Mouse (Mus musculus): ENCODE measurements around the gene Elp6. TPM values are rescaled to one million over a fixed set of nuclear protein-coding genes. Genes with fewer than 3 reads are reported as not detected.

The Elp6 gene
- polyA plus RNA-seq, 1 experiment = 21.0 TPM

GRCm38 (mm10) chr9:110268416-110268815 lies 36.6 kb upstream of the Elp6 start:
- no peak for DNase-seq
- 96% methylated on average over 10 of the region's 10 CpGs for WGBS
- Histone ChIP-seq H3K4me3 (ENCODE audit: control insufficient read depth, insufficient read depth, low read length) (no peak overlapping the region), H3K27ac (ENCODE audit: control insufficient read depth, insufficient read depth, low read length) (no peak overlapping the region), H3K36me3 (ENCODE audit: control insufficient read depth, insufficient read depth, low read length) (no peaks in the 10 kb centered on the region), H3K4me1 (replicated peaks; ENCODE audit: control insufficient read depth, insufficient read depth, low read length) (no peaks in the 10 kb centered on the region), H3K27me3 (ENCODE audit: control insufficient read depth, insufficient read depth, low read length) (no peaks in the 10 kb centered on the region)
- TF ChIP-seq CTCF (IDR thresholded peaks at IDR 0.05; ENCODE audit: borderline replicate concordance, control insufficient read depth, extremely low read depth, insufficient read depth, low read length, poor library complexity) (no peak), POLR2A (IDR thresholded peaks at IDR 0.05; ENCODE audit: control insufficient read depth, extremely low read depth, insufficient read depth, low read length, poor library complexity) (no peak)

DNA sequence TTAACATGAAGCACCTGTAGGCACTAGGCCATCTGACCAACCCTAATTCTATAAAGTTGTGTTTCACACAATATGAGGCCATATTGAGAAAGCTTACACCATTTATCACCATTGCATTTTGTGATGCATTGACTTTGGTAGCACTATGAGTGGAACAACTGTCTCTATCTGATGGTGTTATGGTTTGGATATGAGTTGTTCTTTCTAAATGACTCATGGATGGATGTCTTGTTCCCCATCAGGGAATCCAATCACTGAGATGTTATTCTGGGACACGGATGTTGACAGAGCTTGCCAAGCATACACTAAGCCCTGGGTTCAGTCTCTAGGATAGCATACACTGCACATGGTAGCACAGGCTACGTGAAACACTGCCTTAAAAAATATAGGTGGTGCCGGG lies 32.6 kb upstream of the Elp6 start:
- Histone ChIP-seq H3K4me3 (ENCODE audit: control insufficient read depth, insufficient read depth, low read length) (no peak overlapping the region), H3K36me3 (ENCODE audit: control insufficient read depth, insufficient read depth, low read length) (no peaks in the 10 kb centered on the region), H3K4me1 (replicated peaks; ENCODE audit: control insufficient read depth, insufficient read depth, low read length) (no peaks in the 10 kb centered on the region), H3K27ac (ENCODE audit: control insufficient read depth, insufficient read depth, low read length) (no peak overlapping the region), H3K27me3 (ENCODE audit: control insufficient read depth, insufficient read depth, low read length) (no peaks in the 10 kb centered on the region)
- 96% methylated on average over 3 of the region's 3 CpGs for WGBS
- no peak for DNase-seq
- TF ChIP-seq POLR2A (IDR thresholded peaks at IDR 0.05; ENCODE audit: control insufficient read depth, extremely low read depth, insufficient read depth, low read length, poor library complexity) = no peak
- TF ChIP-seq CTCF (IDR thresholded peaks at IDR 0.05; ENCODE audit: borderline replicate concordance, control insufficient read depth, extremely low read depth, insufficient read depth, low read length, poor library complexity) = no peak

DNA sequence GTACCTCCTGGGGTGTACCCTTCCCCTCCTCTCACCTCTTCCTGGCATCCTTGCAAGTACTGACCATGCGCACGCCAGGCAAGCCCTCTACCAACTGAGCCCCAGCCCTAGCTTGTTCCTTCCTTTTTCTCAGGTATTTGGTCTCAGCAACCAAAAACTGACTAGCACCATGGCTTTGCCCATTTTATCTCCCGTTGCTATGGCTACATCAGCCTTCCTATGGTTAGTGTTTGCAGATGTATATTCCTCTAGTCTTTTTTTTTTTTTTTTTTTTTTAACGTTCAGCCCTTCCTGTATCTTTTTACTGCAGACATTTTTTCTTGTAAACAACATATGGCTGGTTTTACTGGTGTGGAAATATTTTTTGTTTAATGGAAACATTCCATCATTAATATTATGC lies 31.5 kb upstream of the Elp6 start:
- H3K27me3 ChIP-seq (ENCODE audit: control insufficient read depth, insufficient read depth, low read length) = no peaks in the 10 kb centered on the region
- no peaks in the 10 kb centered on the region for H3K4me1 ChIP-seq (replicated peaks; ENCODE audit: control insufficient read depth, insufficient read depth, low read length)
- no peak for DNase-seq
- 45% methylated on average over 4 of the region's 4 CpGs for WGBS
- no peak overlapping the region for H3K4me3 ChIP-seq (ENCODE audit: control insufficient read depth, insufficient read depth, low read length)
- H3K27ac ChIP-seq (ENCODE audit: control insufficient read depth, insufficient read depth, low read length) = no peak overlapping the region
- H3K36me3 ChIP-seq (ENCODE audit: control insufficient read depth, insufficient read depth, low read length) = no peaks in the 10 kb centered on the region
- TF ChIP-seq POLR2A (IDR thresholded peaks at IDR 0.05; ENCODE audit: control insufficient read depth, extremely low read depth, insufficient read depth, low read length, poor library complexity) (no peak), CTCF (IDR thresholded peaks at IDR 0.05; ENCODE audit: borderline replicate concordance, control insufficient read depth, extremely low read depth, insufficient read depth, low read length, poor library complexity) (no peak)

- H3K4me1 ChIP-seq (replicated peaks; ENCODE audit: control insufficient read depth, insufficient read depth, low read length) = no peaks in the 10 kb centered on the region
- no peak overlapping the region for H3K4me3 ChIP-seq (ENCODE audit: control insufficient read depth, insufficient read depth, low read length)
- no peaks in the 10 kb centered on the region for H3K27me3 ChIP-seq (ENCODE audit: control insufficient read depth, insufficient read depth, low read length)
- no peaks in the 10 kb centered on the region for H3K36me3 ChIP-seq (ENCODE audit: control insufficient read depth, insufficient read depth, low read length)
- no peak overlapping the region for H3K27ac ChIP-seq (ENCODE audit: control insufficient read depth, insufficient read depth, low read length)
- peak; percentile 13 for DNase-seq
- TF ChIP-seq CTCF (IDR thresholded peaks at IDR 0.05; ENCODE audit: borderline replicate concordance, control insufficient read depth, extremely low read depth, insufficient read depth, low read length, poor library complexity) (no peak), POLR2A (IDR thresholded peaks at IDR 0.05; ENCODE audit: control insufficient read depth, extremely low read depth, insufficient read depth, low read length, poor library complexity) (no peak)
- WGBS = 91% methylated on average over 5 of the region's 5 CpGs
Measured at GRCm38 (mm10) chr9:110275882-110276281, 29.1 kb upstream of the Elp6 start.

DNA sequence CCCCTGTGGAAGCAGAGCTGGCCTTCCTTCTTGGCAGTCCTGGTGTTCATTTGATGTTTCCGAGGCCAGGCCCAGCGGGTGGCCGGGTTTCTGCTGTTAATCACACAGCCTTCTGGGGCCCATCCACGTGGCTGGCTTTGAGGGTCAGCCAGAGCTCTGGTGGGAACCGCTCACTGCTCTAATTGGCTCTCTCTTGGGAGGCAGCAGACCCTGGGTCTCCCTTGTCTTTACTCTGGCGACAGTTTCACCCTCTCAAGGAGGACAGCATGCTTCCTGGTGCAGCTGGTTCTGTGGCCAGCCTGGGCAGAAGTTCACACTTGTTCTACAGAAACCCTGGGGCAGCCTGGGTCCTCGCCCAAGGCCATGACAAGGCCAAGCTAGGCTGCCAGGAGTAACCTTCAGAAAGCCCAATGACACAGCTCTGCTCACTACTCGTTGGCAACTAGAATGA lies 27.5 kb upstream of the Elp6 start:
- Histone ChIP-seq H3K36me3 (ENCODE audit: control insufficient read depth, insufficient read depth, low read length) (no peaks in the 10 kb centered on the region), H3K4me1 (replicated peaks; ENCODE audit: control insufficient read depth, insufficient read depth, low read length) (no peaks in the 10 kb centered on the region), H3K27me3 (ENCODE audit: control insufficient read depth, insufficient read depth, low read length) (no peaks in the 10 kb centered on the region), H3K4me3 (ENCODE audit: control insufficient read depth, insufficient read depth, low read length) (no peak overlapping the region), H3K27ac (ENCODE audit: control insufficient read depth, insufficient read depth, low read length) (no peak overlapping the region)
- TF ChIP-seq CTCF (IDR thresholded peaks at IDR 0.05; ENCODE audit: borderline replicate concordance, control insufficient read depth, extremely low read depth, insufficient read depth, low read length, poor library complexity) = no peak
- no peak for TF ChIP-seq POLR2A (IDR thresholded peaks at IDR 0.05; ENCODE audit: control insufficient read depth, extremely low read depth, insufficient read depth, low read length, poor library complexity)
- DNase-seq = no peak
- 83% methylated on average over 8 of the region's 8 CpGs for WGBS

DNA sequence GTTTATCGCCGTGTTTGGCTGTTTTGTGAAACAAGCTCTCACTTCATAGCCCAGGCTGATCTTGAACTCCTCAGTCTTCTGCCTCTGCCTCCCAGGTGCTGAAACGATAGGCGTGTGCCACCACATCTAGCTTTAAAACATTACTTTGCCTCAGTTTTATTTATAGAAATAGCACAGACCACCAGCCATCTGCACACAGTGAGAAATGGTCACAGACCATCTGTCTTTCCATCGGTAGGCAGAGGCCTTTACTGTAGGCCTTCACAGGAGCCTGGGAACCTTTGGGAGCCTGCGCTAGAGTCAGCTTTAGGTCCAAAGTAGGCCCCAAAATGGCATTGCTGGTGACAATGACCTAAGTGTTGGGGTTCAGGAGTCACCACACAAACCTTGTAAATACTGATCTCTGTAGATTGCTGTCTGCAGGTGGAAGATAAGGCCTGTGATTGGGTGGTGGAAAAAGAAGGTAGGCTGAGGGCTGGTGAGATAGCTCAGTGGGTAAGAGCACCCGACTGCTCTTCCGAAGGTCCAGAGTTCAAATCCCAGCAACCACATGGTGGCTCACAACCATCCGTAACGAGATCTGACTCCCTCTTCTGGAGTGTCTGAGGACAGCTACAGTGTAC lies 20.8 kb upstream of the Elp6 start:
- no peak for DNase-seq
- H3K4me3 ChIP-seq (ENCODE audit: control insufficient read depth, insufficient read depth, low read length) = no peak overlapping the region
- H3K27ac ChIP-seq (ENCODE audit: control insufficient read depth, insufficient read depth, low read length) = no peak overlapping the region
- no peaks in the 10 kb centered on the region for H3K27me3 ChIP-seq (ENCODE audit: control insufficient read depth, insufficient read depth, low read length)
- TF ChIP-seq POLR2A (IDR thresholded peaks at IDR 0.05; ENCODE audit: control insufficient read depth, extremely low read depth, insufficient read depth, low read length, poor library complexity) (no peak), CTCF (IDR thresholded peaks at IDR 0.05; ENCODE audit: borderline replicate concordance, control insufficient read depth, extremely low read depth, insufficient read depth, low read length, poor library complexity) (no peak)
- no peaks in the 10 kb centered on the region for H3K4me1 ChIP-seq (replicated peaks; ENCODE audit: control insufficient read depth, insufficient read depth, low read length)
- no peaks in the 10 kb centered on the region for H3K36me3 ChIP-seq (ENCODE audit: control insufficient read depth, insufficient read depth, low read length)
- WGBS = 96% methylated on average over 10 of the region's 10 CpGs
